Mouse (Mus musculus) frontal cortex, adult (tissue): ENCODE data around the gene Gm2022.
"Not testable (repeated sequence)": the region's sequence is repeated elsewhere in the genome, so short reads cannot be mapped to it uniquely, and the experiment has no call there.

Source experiments
- ATAC-seq: cut with Nextera tagmentation; 2 replicates; pipeline ENCODE4 v1.9.2; 2017; ENCODE audit warnings: mild to moderate bottlenecking, moderate library complexity, mixed read lengths; ENCODE audit not compliant: low TSS enrichment

Gm2022 gene

GRCm38 (mm10) chr12:87895070-87895469, at the start of gene Gm2022:
Gene Gm2022 (plus strand): TSS chr12:87895370.
- not testable (repeated sequence) for ATAC-seq

- not testable (repeated sequence) for ATAC-seq
Observed at GRCm38 (mm10) chr12:87850657-87851056, 44.5 kb upstream of the Gm2022 start.

- not testable (repeated sequence) for ATAC-seq
Observed at GRCm38 (mm10) chr12:87856067-87856466, 39.1 kb upstream of the Gm2022 start.

- not testable (repeated sequence) for ATAC-seq
Observed at GRCm38 (mm10) chr12:87861740-87862692, 33.2 kb upstream of the Gm2022 start.

GRCm38 (mm10) chr12:87863638-87864037, 31.5 kb upstream of the Gm2022 start:
- ATAC-seq, result not testable (repeated sequence)

GRCm38 (mm10) chr12:87864048-87864447, 31.1 kb upstream of the Gm2022 start:
- ATAC-seq, result not testable (repeated sequence)

GRCm38 (mm10) chr12:87873772-87874171, 21.4 kb upstream of the Gm2022 start, which contains the start of gene Gm2016:
Gene Gm2016 (plus strand): TSS chr12:87874072.
- not testable (repeated sequence) for ATAC-seq

GRCm38 (mm10) chr12:87919721-87920120, 24.6 kb downstream of the Gm2022 start, which contains the start of gene Gm2035:
Gene Gm2035 (minus strand): TSS chr12:87919857.
- ATAC-seq, result not testable (repeated sequence)
